In genomic region chr16:35984471-35984870, GRCm38 (mm10) we compare ENCODE assay signal across 7 mouse cellular contexts. TPM values are rescaled to one million over a fixed set of nuclear protein-coding genes. Genes with fewer than 3 reads are reported as not detected.
A peak's percentile ranks its signal among the peaks of the same experiment; 100 is the strongest.
DNase-seq lines count a peak whose midpoint lies in the region; ATAC-seq and TF ChIP-seq lines count a peak whose summit lies in the region.

No protein-coding gene starts in this region.

- peak overlapping the region; percentile 61 for H3K4me3 ChIP-seq in neural tube, embryonic 11.5 days (ENCODE audit: low read depth, low read length)
- peak overlapping the region; percentile 79 for H3K4me3 ChIP-seq in embryonic facial prominence, embryonic 14.5 days (ENCODE audit: low read depth, low read length)
- H3K4me3 ChIP-seq in limb, embryonic 14.5 days (replicated peaks; ENCODE audit: low read length): peak overlapping the region; percentile 85
- no peak overlapping the region for H3K4me3 ChIP-seq in stomach, postnatal 0 days (ENCODE audit: low read depth, low read length)

- no peak for DNase-seq in neural tube, embryonic 11.5 days (ENCODE audit: low spot score)
- no peak for DNase-seq in neural tube, embryonic 10.5 days (ENCODE audit: extremely low spot score, low spot score)
- DNase-seq in embryonic facial prominence, embryonic 14.5 days (ENCODE audit: low spot score): no peak
- no peak for DNase-seq in limb, embryonic 14.5 days (ENCODE audit: low spot score)
- no peak for DNase-seq in stomach, postnatal 0 days (ENCODE audit: low spot score)
- no peak for DNase-seq in spleen, postnatal 14 days (ENCODE audit: low spot score in 2 of 2)
- DNase-seq in spleen, postnatal 36 days (ENCODE audit: low spot score in 2 of 2): no peak

- no peaks in the 10 kb centered on the region for H3K27me3 ChIP-seq in neural tube, embryonic 11.5 days (ENCODE audit: control insufficient read depth, insufficient read depth, low read length)
- no peaks in the 10 kb centered on the region for H3K27me3 ChIP-seq in embryonic facial prominence, embryonic 14.5 days (replicated peaks; ENCODE audit: control insufficient read depth, insufficient read depth, low read length)
- no peaks in the 10 kb centered on the region for H3K27me3 ChIP-seq in limb, embryonic 14.5 days (ENCODE audit: control insufficient read depth, insufficient read depth, low read length)
- H3K27me3 ChIP-seq in stomach, postnatal 0 days (ENCODE audit: control insufficient read depth, insufficient read depth, low read length): 0 out of 2 replicates have a peak, but pooled peaks cover 5% of the 10 kb centered on the region

- no peak overlapping the region for H3K27ac ChIP-seq in neural tube, embryonic 11.5 days (ENCODE audit: low read depth, low read length)
- H3K27ac ChIP-seq in embryonic facial prominence, embryonic 14.5 days (replicated peaks; ENCODE audit: low read depth, low read length): no peak overlapping the region
- no peak overlapping the region for H3K27ac ChIP-seq in limb, embryonic 14.5 days (replicated peaks; ENCODE audit: low read depth, low read length)
- no peak overlapping the region for H3K27ac ChIP-seq in stomach, postnatal 0 days (replicated peaks)

- WGBS in neural tube, embryonic 11.5 days: 74% methylated on average over 3 of the region's 3 CpGs
- 71% methylated on average over 3 of the region's 3 CpGs for WGBS in embryonic facial prominence, embryonic 14.5 days
- WGBS in limb, embryonic 14.5 days: 74% methylated on average over 3 of the region's 3 CpGs
- 35% methylated on average over 3 of the region's 3 CpGs for whole genome bisulfite sequencing in stomach, postnatal 0 days

- no peak for TF ChIP-seq CTCF in stomach, postnatal 0 days (IDR thresholded peaks at IDR 0.05; ENCODE audit: low read depth)

- H3K4me1 ChIP-seq in neural tube, embryonic 11.5 days (ENCODE audit: control insufficient read depth, insufficient read depth, low read length): no peaks in the 10 kb centered on the region
- peaks cover 7% of the 10 kb centered on the region for H3K4me1 ChIP-seq in embryonic facial prominence, embryonic 14.5 days (ENCODE audit: control insufficient read depth, insufficient read depth, low read length)
- 0 out of 2 replicates have a peak, but pooled peaks cover 8% of the 10 kb centered on the region for H3K4me1 ChIP-seq in limb, embryonic 14.5 days (ENCODE audit: control insufficient read depth, insufficient read depth, low read length)
- H3K4me1 ChIP-seq in stomach, postnatal 0 days (replicated peaks; ENCODE audit: control insufficient read depth, insufficient read depth): no peaks in the 10 kb centered on the region

- no peak for TF ChIP-seq POLR2A in limb, embryonic 14.5 days (IDR thresholded peaks at IDR 0.05; ENCODE audit: borderline replicate concordance, extremely low read depth, insufficient read depth, insufficient read length)

- no peaks in the 10 kb centered on the region for H3K36me3 ChIP-seq in neural tube, embryonic 11.5 days (ENCODE audit: control insufficient read depth, insufficient read depth, low read length)
- H3K36me3 ChIP-seq in embryonic facial prominence, embryonic 14.5 days (ENCODE audit: control insufficient read depth, insufficient read depth, low read length): peaks cover 3% of the 10 kb centered on the region; the same call in 1 of the 2 replicates
- no peaks in the 10 kb centered on the region for H3K36me3 ChIP-seq in limb, embryonic 14.5 days (ENCODE audit: control insufficient read depth, insufficient read depth, low read length)
- H3K36me3 ChIP-seq in stomach, postnatal 0 days (ENCODE audit: control insufficient read depth, insufficient read depth, low read length): no peaks in the 10 kb centered on the region

- peak overlapping the region; percentile 47 for H3K4me2 ChIP-seq in neural tube, embryonic 11.5 days (ENCODE audit: low read depth)
- H3K4me2 ChIP-seq in embryonic facial prominence, embryonic 14.5 days (ENCODE audit: low read depth, low read length): peak overlapping the region; percentile 74
- H3K4me2 ChIP-seq in limb, embryonic 14.5 days (replicated peaks; ENCODE audit: low read depth, low read length, severe bottlenecking): peak overlapping the region; percentile 60
- peak overlapping the region; percentile 69; the same call in 1 of the 2 replicates for H3K4me2 ChIP-seq in stomach, postnatal 0 days (replicated peaks; ENCODE audit: low read depth)

- no peaks in the 10 kb centered on the region for H3K9me3 ChIP-seq in neural tube, embryonic 11.5 days (ENCODE audit: control insufficient read depth, low read length)
- H3K9me3 ChIP-seq in embryonic facial prominence, embryonic 14.5 days (ENCODE audit: control insufficient read depth, low read length): no peaks in the 10 kb centered on the region
- no peaks in the 10 kb centered on the region for H3K9me3 ChIP-seq in limb, embryonic 14.5 days (ENCODE audit: control insufficient read depth, low read length)
- H3K9me3 ChIP-seq in stomach, postnatal 0 days (ENCODE audit: control insufficient read depth, low read length): no peaks in the 10 kb centered on the region

- no peak for ATAC-seq in neural tube, embryonic 11.5 days (ENCODE audit: insufficient read depth, low FRiP score, low TSS enrichment)
- no peak for ATAC-seq in embryonic facial prominence, embryonic 14.5 days (ENCODE audit: low read depth)
- no peak for ATAC-seq in limb, embryonic 14.5 days (ENCODE audit: low FRiP score, low read depth)
- no peak for ATAC-seq in stomach, postnatal 0 days (ENCODE audit: low FRiP score, low TSS enrichment)

- no peak overlapping the region for H3K9ac ChIP-seq in neural tube, embryonic 11.5 days (ENCODE audit: low read length)
- 0 out of 2 replicates have a peak overlapping the region, but pooled peaks have one; percentile 95 for H3K9ac ChIP-seq in embryonic facial prominence, embryonic 14.5 days (ENCODE audit: low read depth, low read length)
- no peak overlapping the region for H3K9ac ChIP-seq in limb, embryonic 14.5 days (ENCODE audit: low read depth, low read length, severe bottlenecking)
- no peak overlapping the region for H3K9ac ChIP-seq in stomach, postnatal 0 days (ENCODE audit: low read length)

- TF ChIP-seq EP300 in stomach, postnatal 0 days (optimal IDR thresholded peaks at IDR 0.05): no peak

RNA-seq across cellular contexts. Expression of gene Kpna1, which starts 5.9 kb away (rescaled TPM):
- polyA plus RNA-seq in neural tube, embryonic 11.5 days (2014; fragmentation: Nextera tagmentation; extraction: Ambion mirVana): 89.7 and 92.5 TPM in 2 replicates
- 40.4 and 42.0 TPM in 2 replicates for polyA plus RNA-seq in embryonic facial prominence, embryonic 14.5 days (2014; fragmentation: Nextera tagmentation; extraction: Ambion mirVana)
- 14.7 and 15.4 TPM in 2 replicates for polyA plus RNA-seq in limb, embryonic 14.5 days (2012; rRNA removed)
- 38.7 and 39.5 TPM in 2 replicates for polyA plus RNA-seq in limb, embryonic 14.5 days (2014; fragmentation: Nextera tagmentation; extraction: Ambion mirVana)
- 19.5 and 20.3 TPM in 2 replicates for polyA plus RNA-seq in stomach, postnatal 0 days (2015; fragmentation: Nextera tagmentation; extraction: Ambion mirVana)

RNA-seq across cellular contexts. Expression of gene Dtx3l, which starts 45.5 kb away (rescaled TPM):
- polyA plus RNA-seq in neural tube, embryonic 11.5 days (2014; fragmentation: Nextera tagmentation; extraction: Ambion mirVana): 1.9 and 3.2 TPM in 2 replicates
- 4.3 and 4.5 TPM in 2 replicates for polyA plus RNA-seq in embryonic facial prominence, embryonic 14.5 days (2014; fragmentation: Nextera tagmentation; extraction: Ambion mirVana)
- polyA plus RNA-seq in limb, embryonic 14.5 days (2012; rRNA removed): 1.8 and 2.0 TPM in 2 replicates
- polyA plus RNA-seq in limb, embryonic 14.5 days (2014; fragmentation: Nextera tagmentation; extraction: Ambion mirVana): 3.2 and 3.5 TPM in 2 replicates
- polyA plus RNA-seq in stomach, postnatal 0 days (2015; fragmentation: Nextera tagmentation; extraction: Ambion mirVana): 4.4 and 4.9 TPM in 2 replicates

RNA-seq across cellular contexts. Expression of gene Parp9, which starts 46.2 kb away (rescaled TPM):
- 3.1 and 3.4 TPM in 2 replicates for polyA plus RNA-seq in neural tube, embryonic 11.5 days (2014; fragmentation: Nextera tagmentation; extraction: Ambion mirVana)
- polyA plus RNA-seq in embryonic facial prominence, embryonic 14.5 days (2014; fragmentation: Nextera tagmentation; extraction: Ambion mirVana): 5.4 and 6.1 TPM in 2 replicates
- 3.5 and 4.1 TPM in 2 replicates for polyA plus RNA-seq in limb, embryonic 14.5 days (2012; rRNA removed)
- 4.3 and 5.3 TPM in 2 replicates for polyA plus RNA-seq in limb, embryonic 14.5 days (2014; fragmentation: Nextera tagmentation; extraction: Ambion mirVana)
- polyA plus RNA-seq in stomach, postnatal 0 days (2015; fragmentation: Nextera tagmentation; extraction: Ambion mirVana): 9.5 and 9.8 TPM in 2 replicates

RNA-seq across cellular contexts. Expression of gene Wdr5b, which starts 56.5 kb away (rescaled TPM):
- polyA plus RNA-seq in neural tube, embryonic 11.5 days (2014; fragmentation: Nextera tagmentation; extraction: Ambion mirVana): 10.3 and 11.7 TPM in 2 replicates
- 9.7 and 12.2 TPM in 2 replicates for polyA plus RNA-seq in embryonic facial prominence, embryonic 14.5 days (2014; fragmentation: Nextera tagmentation; extraction: Ambion mirVana)
- 5.2 and 6.1 TPM in 2 replicates for polyA plus RNA-seq in limb, embryonic 14.5 days (2012; rRNA removed)
- polyA plus RNA-seq in limb, embryonic 14.5 days (2014; fragmentation: Nextera tagmentation; extraction: Ambion mirVana): 11.9 and 13.7 TPM in 2 replicates
- 5.1 TPM in 2 replicates for polyA plus RNA-seq in stomach, postnatal 0 days (2015; fragmentation: Nextera tagmentation; extraction: Ambion mirVana)
